Mouse (Mus musculus): ENCODE results near the gene Cldn18.

Cldn18 gene

GRCm38 (mm10) chr9:99685061-99685521, 32.0 kb downstream of the Cldn18 start:
- no peak for DNase-seq (ENCODE audit: low read depth)

GRCm38 (mm10) chr9:99681980-99682570, 35.0 kb downstream of the Cldn18 start:
- no peak for DNase-seq (ENCODE audit: low read depth)

DNA sequence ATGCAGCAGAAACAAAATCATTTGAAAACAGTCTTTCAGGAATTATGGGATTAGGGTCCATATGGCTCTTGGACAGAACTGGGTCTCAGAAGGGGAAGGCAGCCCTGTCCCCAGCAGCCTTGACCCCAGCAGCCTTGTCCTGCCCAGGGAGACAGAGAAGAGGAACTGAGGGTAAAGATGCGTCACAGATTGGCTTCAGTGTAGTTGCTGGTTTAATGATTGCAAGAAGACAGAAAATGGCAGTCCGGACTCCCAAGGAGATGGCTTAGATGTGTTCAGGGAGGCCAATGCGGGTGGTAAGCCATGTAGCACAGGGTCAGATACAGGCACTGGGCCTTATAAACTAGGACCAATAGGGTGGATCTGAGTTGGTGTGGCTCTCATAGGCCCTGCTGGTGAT, 41.4 kb downstream of the Cldn18 start:
- DNase-seq (ENCODE audit: low read depth): no peak

DNA sequence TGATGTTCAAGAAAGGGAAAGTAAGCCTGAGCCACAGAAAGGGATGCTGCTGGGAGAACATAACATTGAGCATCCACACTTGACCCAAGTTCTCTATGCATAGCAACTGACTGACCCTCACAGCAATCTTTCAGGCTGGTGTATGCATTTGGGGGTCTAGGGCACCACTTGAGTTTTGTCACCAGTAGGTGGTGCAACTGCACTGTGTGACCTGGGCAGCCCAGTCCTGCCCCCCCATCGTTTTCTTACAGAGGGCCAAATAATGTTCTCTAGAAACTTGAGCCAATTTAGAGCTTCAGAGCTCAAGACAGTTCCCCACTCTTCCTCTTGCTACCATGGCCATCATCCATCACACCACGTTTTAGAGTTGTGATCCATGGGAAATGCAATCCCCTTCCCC, 45.5 kb downstream of the Cldn18 start:
- DNase-seq (ENCODE audit: low read depth): peak; percentile 15

- no peak for DNase-seq (ENCODE audit: low read depth)
These were observed 49.5 kb downstream of the Cldn18 start for GRCm38 (mm10) chr9:99667596-99667995.

- DNase-seq (ENCODE audit: low read depth): no peak
These were observed 54.2 kb downstream of the Cldn18 start for GRCm38 (mm10) chr9:99662887-99663286.

DNA sequence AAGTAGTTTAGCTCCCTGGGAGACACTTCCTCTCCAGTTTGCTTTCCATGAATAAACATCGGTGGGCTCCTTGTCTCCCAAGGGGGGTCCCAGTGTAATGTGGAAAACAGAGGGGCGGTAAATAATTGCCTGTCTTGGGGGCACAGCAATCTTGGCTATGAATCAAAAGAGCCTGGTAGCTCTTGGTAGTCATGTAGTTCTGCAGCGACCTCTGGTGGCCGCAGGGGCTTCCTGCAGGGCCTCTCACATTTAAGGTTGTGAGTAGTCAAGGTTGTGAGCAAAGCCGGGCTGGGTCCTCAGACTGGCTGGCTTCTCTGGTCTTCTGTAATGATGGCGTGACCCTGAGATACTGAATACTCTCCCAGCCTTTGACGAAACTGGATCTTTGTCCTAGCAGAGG, 54.7 kb downstream of the Cldn18 start:
- peak; percentile 68 for DNase-seq (ENCODE audit: low read depth)

- no peak for DNase-seq (ENCODE audit: low read depth)
These were observed 55.4 kb downstream of the Cldn18 start for GRCm38 (mm10) chr9:99661606-99662166.

DNA sequence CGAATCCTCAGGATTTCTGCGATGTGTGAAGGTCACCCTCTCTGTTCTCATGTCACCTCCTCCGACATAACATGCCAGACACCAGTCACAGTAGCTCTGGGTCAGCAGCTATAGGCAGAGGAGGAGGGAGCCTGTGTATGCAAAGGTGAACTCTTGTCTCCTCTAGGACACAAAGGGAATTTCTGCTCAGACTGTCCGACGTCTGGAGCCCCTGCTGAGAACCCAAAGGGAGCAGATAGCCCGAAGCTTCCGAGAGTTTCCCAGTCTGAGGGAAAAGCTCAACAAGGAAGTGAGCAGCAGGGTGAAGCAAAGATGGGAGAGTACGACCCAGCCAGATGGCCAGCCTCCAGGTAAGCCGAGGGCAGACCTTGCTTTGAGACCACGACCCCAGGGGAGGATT, 56.3 kb downstream of the Cldn18 start:
- no peak for DNase-seq (ENCODE audit: low read depth)

- no peak for DNase-seq (ENCODE audit: low read depth)
These were observed 71.0 kb downstream of the Cldn18 start for GRCm38 (mm10) chr9:99646102-99646501.

- DNase-seq (ENCODE audit: low read depth): no peak
These were observed 71.7 kb downstream of the Cldn18 start for GRCm38 (mm10) chr9:99645416-99645815.

GRCm38 (mm10) chr9:99639957-99640356, 77.1 kb downstream of the Cldn18 start:
- no peak for DNase-seq (ENCODE audit: low read depth)

All from 416B (cell line).